Mouse (Mus musculus): ENCODE results near the gene Fam19a5. TPM values are rescaled to one million over a fixed set of nuclear protein-coding genes. Genes with fewer than 3 reads are reported as not detected.

The Fam19a5 gene
- polyA plus RNA-seq, 1 experiment from 2014 or later, result 0.10 TPM

GRCm38 (mm10) chr15:87702821-87703220 lies 158.7 kb downstream of the Fam19a5 start:
- Histone ChIP-seq H3K27ac (no peak overlapping the region), H3K27me3 (no peaks in the 10 kb centered on the region), H3K4me3 (replicated peaks) (no peak overlapping the region), H3K4me2 (no peak overlapping the region), H3K4me1 (replicated peaks) (no peaks in the 10 kb centered on the region), H3K9me3 (replicated peaks) (peaks cover 12% of the 10 kb centered on the region; the same call in 1 of the 2 replicates), H3K9ac (no peak overlapping the region), H3K36me3 (no peaks in the 10 kb centered on the region)
- DNase-seq, result no peak
- WGBS (ENCODE audit: insufficient replicate concordance), result 53% methylated on average over 1 of the region's 1 CpGs
- no peak for ATAC-seq (ENCODE audit: low read depth)

- no peak for DNase-seq
- H3K9me3 ChIP-seq (replicated peaks), result peaks cover 6% of the 10 kb centered on the region; the same call in 1 of the 2 replicates
- no peak for ATAC-seq (ENCODE audit: low read depth)
- H3K27me3 ChIP-seq, result no peaks in the 10 kb centered on the region
- 51% methylated on average over 3 of the region's 3 CpGs for WGBS (ENCODE audit: insufficient replicate concordance)
- H3K27ac ChIP-seq, result no peak overlapping the region
- no peaks in the 10 kb centered on the region for H3K4me1 ChIP-seq (replicated peaks)
- H3K4me2 ChIP-seq, result no peak overlapping the region
- H3K36me3 ChIP-seq, result no peaks in the 10 kb centered on the region
- no peak overlapping the region for H3K4me3 ChIP-seq (replicated peaks)
- no peak overlapping the region for H3K9ac ChIP-seq
Measured at GRCm38 (mm10) chr15:87703334-87703733, 159.2 kb downstream of the Fam19a5 start.

GRCm38 (mm10) chr15:87711790-87712189 lies 167.7 kb downstream of the Fam19a5 start:
- Histone ChIP-seq H3K27ac (no peak overlapping the region), H3K4me2 (no peak overlapping the region), H3K27me3 (no peaks in the 10 kb centered on the region), H3K4me3 (replicated peaks) (no peak overlapping the region), H3K9me3 (replicated peaks) (0 out of 2 replicates have a peak, but pooled peaks cover 2% of the 10 kb centered on the region), H3K9ac (no peak overlapping the region), H3K4me1 (replicated peaks) (no peaks in the 10 kb centered on the region), H3K36me3 (no peaks in the 10 kb centered on the region)
- 56% methylated on average over 4 of the region's 4 CpGs for whole genome bisulfite sequencing (ENCODE audit: insufficient replicate concordance)
- DNase-seq (no peak), ATAC-seq (ENCODE audit: low read depth) (no peak)

- DNase-seq (no peak), ATAC-seq (ENCODE audit: low read depth) (no peak)
- H3K4me2 ChIP-seq, result no peak overlapping the region
- H3K9me3 ChIP-seq (replicated peaks), result 0 out of 2 replicates have a peak, but pooled peaks cover 2% of the 10 kb centered on the region
- 78% methylated on average over 8 of the region's 8 CpGs for WGBS (ENCODE audit: insufficient replicate concordance)
- no peaks in the 10 kb centered on the region for H3K36me3 ChIP-seq
- no peak overlapping the region for H3K27ac ChIP-seq
- no peak overlapping the region for H3K9ac ChIP-seq
- no peaks in the 10 kb centered on the region for H3K4me1 ChIP-seq (replicated peaks)
- H3K4me3 ChIP-seq (replicated peaks), result no peak overlapping the region
- H3K27me3 ChIP-seq, result no peaks in the 10 kb centered on the region
Measured at GRCm38 (mm10) chr15:87712221-87712620, 168.1 kb downstream of the Fam19a5 start.

GRCm38 (mm10) chr15:87715037-87715676 lies 171.1 kb downstream of the Fam19a5 start:
- H3K4me2 ChIP-seq, result no peak overlapping the region
- H3K27me3 ChIP-seq, result no peaks in the 10 kb centered on the region
- 0 out of 2 replicates have a peak, but pooled peaks cover 2% of the 10 kb centered on the region for H3K9me3 ChIP-seq (replicated peaks)
- H3K27ac ChIP-seq, result no peak overlapping the region
- H3K36me3 ChIP-seq, result no peaks in the 10 kb centered on the region
- no peak overlapping the region for H3K9ac ChIP-seq
- ATAC-seq (ENCODE audit: low read depth), result no peak
- no peak overlapping the region for H3K4me3 ChIP-seq (replicated peaks)
- no peaks in the 10 kb centered on the region for H3K4me1 ChIP-seq (replicated peaks)
- no peak for DNase-seq
- WGBS (ENCODE audit: insufficient replicate concordance), result 38% methylated on average over 9 of the region's 9 CpGs

- 52% methylated on average over 5 of the region's 5 CpGs for WGBS (ENCODE audit: insufficient replicate concordance)
- Histone ChIP-seq H3K4me2 (no peak overlapping the region), H3K9ac (no peak overlapping the region), H3K9me3 (replicated peaks) (no peaks in the 10 kb centered on the region), H3K4me3 (replicated peaks) (no peak overlapping the region), H3K27ac (no peak overlapping the region), H3K27me3 (no peaks in the 10 kb centered on the region), H3K36me3 (no peaks in the 10 kb centered on the region), H3K4me1 (replicated peaks) (no peaks in the 10 kb centered on the region)
- no peak for ATAC-seq (ENCODE audit: low read depth)
- no peak for DNase-seq
Measured at GRCm38 (mm10) chr15:87717056-87717455, 173.0 kb downstream of the Fam19a5 start.

GRCm38 (mm10) chr15:87723455-87723986 lies 179.4 kb downstream of the Fam19a5 start:
- Histone ChIP-seq H3K4me2 (no peak overlapping the region), H3K36me3 (no peaks in the 10 kb centered on the region), H3K4me1 (replicated peaks) (no peaks in the 10 kb centered on the region), H3K27ac (no peak overlapping the region), H3K4me3 (replicated peaks) (no peak overlapping the region), H3K9ac (no peak overlapping the region), H3K27me3 (no peaks in the 10 kb centered on the region), H3K9me3 (replicated peaks) (no peaks in the 10 kb centered on the region)
- no peak for DNase-seq
- ATAC-seq (ENCODE audit: low read depth), result no peak
- WGBS (ENCODE audit: insufficient replicate concordance), result 70% methylated on average over 5 of the region's 5 CpGs

- Histone ChIP-seq H3K27me3 (no peaks in the 10 kb centered on the region), H3K27ac (no peak overlapping the region), H3K36me3 (no peaks in the 10 kb centered on the region), H3K4me2 (no peak overlapping the region), H3K9ac (no peak overlapping the region), H3K4me1 (replicated peaks) (no peaks in the 10 kb centered on the region), H3K4me3 (replicated peaks) (no peak overlapping the region), H3K9me3 (replicated peaks) (no peaks in the 10 kb centered on the region)
- ATAC-seq (ENCODE audit: low read depth) (no peak), DNase-seq (no peak)
- 74% methylated on average over 20 of the region's 20 CpGs for WGBS (ENCODE audit: insufficient replicate concordance)
Measured at GRCm38 (mm10) chr15:87726657-87727236, 182.6 kb downstream of the Fam19a5 start.

GRCm38 (mm10) chr15:87736345-87736744 lies 192.2 kb downstream of the Fam19a5 start:
- ATAC-seq (ENCODE audit: low read depth), result no peak
- Histone ChIP-seq H3K27ac (no peak overlapping the region), H3K4me2 (no peak overlapping the region), H3K4me3 (replicated peaks) (no peak overlapping the region), H3K27me3 (no peaks in the 10 kb centered on the region), H3K9me3 (replicated peaks) (no peaks in the 10 kb centered on the region), H3K4me1 (replicated peaks) (no peaks in the 10 kb centered on the region), H3K9ac (no peak overlapping the region), H3K36me3 (no peaks in the 10 kb centered on the region)
- 66% methylated on average over 4 of the region's 4 CpGs for WGBS (ENCODE audit: insufficient replicate concordance)
- DNase-seq, result no peak

GRCm38 (mm10) chr15:87755482-87755881 lies 211.4 kb downstream of the Fam19a5 start:
- no peak for ATAC-seq (ENCODE audit: low read depth)

GRCm38 (mm10) chr15:87765876-87766275 lies 221.8 kb downstream of the Fam19a5 start:
- Histone ChIP-seq H3K4me3 (replicated peaks) (no peak overlapping the region), H3K4me2 (no peak overlapping the region), H3K27ac (no peak overlapping the region), H3K9ac (no peak overlapping the region), H3K9me3 (replicated peaks) (no peaks in the 10 kb centered on the region), H3K27me3 (no peaks in the 10 kb centered on the region), H3K36me3 (no peaks in the 10 kb centered on the region), H3K4me1 (replicated peaks) (no peaks in the 10 kb centered on the region)
- ATAC-seq (ENCODE audit: low read depth) (no peak), DNase-seq (no peak)
- WGBS (ENCODE audit: insufficient replicate concordance), result 53% methylated on average over 3 of the region's 3 CpGs

More at GRCm38 (mm10) chr15:87755482-87755881, 211.4 kb downstream of the Fam19a5 start:
- no peak overlapping the region for H3K27ac ChIP-seq
- no peaks in the 10 kb centered on the region for H3K36me3 ChIP-seq
- DNase-seq, result no peak
- no peak overlapping the region for H3K4me3 ChIP-seq (replicated peaks)
- H3K9ac ChIP-seq, result no peak overlapping the region
- no peak overlapping the region for H3K4me2 ChIP-seq
- H3K27me3 ChIP-seq, result no peaks in the 10 kb centered on the region
- WGBS (ENCODE audit: insufficient replicate concordance), result 54% methylated on average over 3 of the region's 3 CpGs
- peaks cover 10% of the 10 kb centered on the region for H3K9me3 ChIP-seq (replicated peaks)
- no peaks in the 10 kb centered on the region for H3K4me1 ChIP-seq (replicated peaks)

GRCm38 (mm10) chr15:87773955-87774354 lies 229.9 kb downstream of the Fam19a5 start:
- Histone ChIP-seq H3K9me3 (replicated peaks) (no peaks in the 10 kb centered on the region), H3K27me3 (no peaks in the 10 kb centered on the region), H3K9ac (no peak overlapping the region), H3K4me2 (no peak overlapping the region), H3K4me1 (replicated peaks) (no peaks in the 10 kb centered on the region), H3K4me3 (replicated peaks) (no peak overlapping the region), H3K27ac (no peak overlapping the region), H3K36me3 (no peaks in the 10 kb centered on the region)
- no peak for ATAC-seq (ENCODE audit: low read depth)
- DNase-seq, result no peak
- WGBS (ENCODE audit: insufficient replicate concordance), result 41% methylated on average over 4 of the region's 4 CpGs

Measured in liver, embryonic 13.5 days (tissue).